Mouse (Mus musculus) lung, postnatal 36 days (tissue): ENCODE measurements around the gene Ciao2a.
A peak's percentile ranks its signal among the peaks of the same experiment; 100 is the strongest.

ENCODE experiments used
- DNase-seq: peaks from one replicate; pipeline ENCODE4 v3.0.0; 2022; ENCODE audit warnings: mixed read lengths

Ciao2a gene

DNA sequence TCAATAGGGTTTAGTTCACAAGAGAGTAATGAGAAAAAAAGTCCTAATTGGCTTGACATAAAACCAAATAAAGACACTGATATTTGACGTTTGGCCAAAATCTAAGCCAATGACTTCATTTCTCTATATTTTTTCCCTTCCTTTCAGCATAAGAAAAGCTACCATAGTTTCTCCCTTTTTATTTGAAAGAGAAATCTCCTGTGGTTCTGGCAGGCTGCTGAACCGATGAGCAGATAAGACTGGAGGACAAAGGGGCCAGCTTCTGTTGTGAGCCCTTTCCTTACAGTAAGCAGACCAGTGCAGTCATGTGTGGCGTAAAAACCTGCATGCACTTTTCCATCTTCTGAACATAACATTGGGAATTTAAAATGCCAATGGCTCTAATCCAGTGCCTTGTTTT is 5.5 kb upstream of the Ciao2a start:
- DNase-seq = no peak

DNA sequence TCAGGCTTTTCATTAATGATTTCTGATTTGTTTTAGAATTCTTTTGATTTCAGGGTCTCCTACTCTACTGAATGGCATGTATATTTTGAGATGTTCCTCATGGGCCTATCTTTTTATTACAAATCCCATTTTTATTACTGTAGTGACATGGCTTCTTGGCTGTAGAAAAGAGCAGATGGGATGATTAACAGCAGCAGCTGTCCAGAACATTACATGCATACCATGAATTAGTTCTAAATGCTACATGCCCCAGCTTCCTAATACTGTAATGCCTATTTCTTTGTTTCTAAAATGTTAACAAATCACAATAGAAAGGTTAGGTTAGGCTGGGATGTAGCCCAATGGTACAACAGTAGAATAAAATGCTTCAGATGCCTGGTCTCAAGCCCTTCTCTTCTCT is 5.0 kb upstream of the Ciao2a start:
- DNase-seq = no peak

DNA sequence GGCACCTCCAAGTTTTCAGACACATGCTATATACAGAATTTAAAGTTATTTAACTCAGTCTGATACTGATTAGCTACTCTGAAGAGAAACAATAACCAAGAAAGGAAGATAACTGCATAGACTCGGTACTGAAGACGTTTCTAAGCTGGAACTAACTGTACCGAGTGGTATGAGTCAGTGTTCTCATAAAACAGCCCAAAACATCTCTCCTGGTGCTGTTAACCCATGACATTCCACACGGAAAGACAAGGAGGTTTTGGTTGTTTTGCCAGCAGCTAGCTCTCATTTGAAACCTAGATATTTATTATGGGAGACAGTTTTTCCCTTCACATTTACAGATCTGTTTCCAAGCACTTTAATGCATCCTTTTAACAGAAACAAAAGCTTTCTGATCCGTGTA is 2.8 kb upstream of the Ciao2a start:
- no peak for DNase-seq

DNA sequence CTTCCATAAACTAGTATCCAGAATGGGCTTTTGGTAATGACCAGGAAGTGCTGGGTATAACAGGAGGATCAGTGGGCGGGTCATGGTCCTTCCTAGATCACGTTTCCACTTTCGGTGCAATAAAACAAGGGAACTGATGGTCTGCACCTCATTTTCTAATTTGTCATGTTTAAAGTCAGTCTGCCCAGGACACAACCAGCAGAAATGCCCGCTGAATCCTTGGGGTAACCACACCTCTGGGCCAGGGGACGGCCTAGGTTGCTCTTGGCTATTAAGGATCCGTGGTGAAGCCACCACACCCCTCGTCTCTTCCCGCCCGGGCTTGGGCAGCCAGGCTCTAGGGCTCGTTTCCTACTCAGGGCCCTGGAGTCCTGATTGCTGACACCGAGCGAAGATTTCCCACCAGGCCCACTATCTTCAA is 2.3 kb upstream of the Ciao2a start:
- peak; percentile 58 for DNase-seq

DNA sequence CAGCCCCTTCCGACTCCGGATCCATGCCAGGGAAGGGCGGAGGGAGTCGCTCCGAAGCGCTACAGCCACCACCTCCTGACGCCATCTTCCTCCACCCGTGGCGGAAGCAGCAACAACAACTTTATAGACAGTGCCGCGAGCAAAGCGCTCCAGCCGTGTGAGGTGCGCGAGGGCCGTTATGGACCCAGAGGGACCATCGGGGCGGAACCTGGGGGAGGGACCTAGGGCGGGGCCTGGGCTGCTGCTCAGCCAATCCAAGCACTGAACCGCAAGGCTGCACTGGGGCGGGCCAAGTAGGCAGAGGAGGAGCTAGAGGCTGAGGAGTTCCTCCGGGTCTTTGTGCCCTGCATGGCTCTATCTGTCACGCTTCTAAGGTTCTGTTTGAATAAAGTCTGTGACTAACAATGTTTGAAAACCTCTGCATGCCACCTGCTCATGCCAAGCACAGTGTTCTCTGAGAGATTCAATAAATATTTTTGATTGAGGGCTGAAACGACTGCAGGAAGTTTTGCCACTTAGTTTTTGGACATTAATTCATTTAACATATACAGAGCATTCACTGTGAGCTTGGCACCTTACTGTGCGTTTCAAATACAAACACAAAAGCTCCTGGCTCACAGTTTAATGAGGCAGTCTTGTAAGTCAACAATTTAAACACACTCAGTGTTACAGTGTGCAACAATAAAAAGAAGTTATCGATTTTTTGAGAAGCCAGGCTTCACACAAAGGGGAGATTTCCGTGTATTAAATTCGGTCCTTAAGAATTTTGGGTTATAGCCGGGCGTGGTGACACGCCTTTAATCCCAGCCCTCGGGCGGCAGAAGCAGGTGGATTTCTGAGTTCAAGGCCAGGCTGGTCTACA is 1.5 kb upstream of the Ciao2a start:
- DNase-seq = peak; percentile 99

DNA sequence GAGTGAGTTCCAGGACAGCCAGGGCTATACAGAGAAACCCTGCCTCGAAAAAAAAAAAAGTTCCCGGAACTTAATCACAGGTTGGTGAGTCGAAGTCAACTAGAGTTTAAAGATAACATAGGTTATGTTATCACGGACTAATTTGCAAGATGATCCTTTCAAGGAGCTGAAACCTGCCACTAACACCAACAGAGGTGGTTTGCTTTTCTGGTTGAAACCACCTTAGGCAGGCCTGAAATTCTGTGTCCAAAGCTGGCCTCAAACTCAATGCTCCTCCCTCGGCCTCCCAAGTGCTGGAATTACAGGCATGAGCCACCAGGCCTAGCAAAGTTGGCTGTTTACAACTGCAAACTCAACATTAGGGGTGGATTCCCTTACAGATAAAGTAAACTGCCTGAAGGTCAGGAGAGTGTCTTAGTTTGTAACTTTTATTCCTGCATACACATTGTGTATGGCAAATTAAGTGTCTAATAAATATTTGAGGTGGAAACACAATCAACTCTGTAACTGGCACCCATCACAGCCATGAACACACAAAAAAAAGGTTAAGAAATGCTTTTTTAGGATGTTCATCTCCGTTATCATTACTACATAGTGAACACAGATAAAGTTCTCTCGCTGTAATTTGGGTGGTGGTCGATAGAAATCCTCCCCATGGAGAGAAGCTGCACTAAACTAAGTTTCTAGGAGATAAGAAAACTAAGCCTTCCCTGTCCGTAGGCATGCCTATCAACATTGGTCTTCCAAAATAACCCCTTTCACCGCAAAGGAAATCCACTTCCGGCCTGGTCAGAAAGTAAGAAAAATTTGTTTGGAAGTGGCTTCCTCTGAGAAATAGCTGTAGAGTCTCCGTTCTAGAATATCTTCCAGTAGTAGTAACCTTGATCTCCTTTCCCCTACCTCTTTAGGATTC is 612 bp upstream of the Ciao2a start:
- no peak for DNase-seq

DNA sequence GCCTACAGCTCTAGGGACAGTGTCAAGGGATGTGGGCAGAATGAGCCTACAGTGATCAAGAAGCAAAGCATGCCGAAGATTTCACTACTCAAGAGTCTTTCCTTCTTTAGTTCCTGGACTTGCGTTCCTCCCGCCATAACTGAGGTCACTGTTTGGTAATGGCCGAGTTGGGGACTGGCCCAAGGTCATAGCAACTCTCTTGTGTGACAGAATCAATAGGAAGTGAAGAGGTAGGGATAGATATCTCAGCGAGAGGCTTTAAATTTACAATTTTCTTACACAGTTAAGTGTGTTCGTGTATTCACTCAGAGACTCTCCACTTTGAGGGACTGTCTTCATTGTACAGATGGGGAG is 759 bp downstream of the Ciao2a start:
- DNase-seq = no peak

DNA sequence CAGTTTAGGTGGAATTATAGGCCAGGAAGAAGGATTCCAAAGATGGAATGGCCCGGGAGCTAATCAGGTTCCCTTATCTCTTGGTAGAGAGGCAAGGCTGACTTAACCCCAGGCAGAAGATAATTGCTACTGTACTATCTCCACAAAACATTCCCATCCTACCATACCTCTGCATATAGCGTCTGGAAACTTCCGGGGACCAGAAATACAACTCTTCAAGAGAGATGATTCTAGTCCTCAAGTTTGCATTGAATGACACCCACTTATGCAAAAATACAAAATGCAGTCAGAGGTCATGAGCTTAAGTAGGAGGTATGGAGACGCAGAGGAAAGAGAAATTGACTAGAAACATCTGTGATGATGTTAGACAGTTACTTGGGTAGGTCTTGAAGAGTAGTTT is 1.5 kb downstream of the Ciao2a start:
- no peak for DNase-seq

DNA sequence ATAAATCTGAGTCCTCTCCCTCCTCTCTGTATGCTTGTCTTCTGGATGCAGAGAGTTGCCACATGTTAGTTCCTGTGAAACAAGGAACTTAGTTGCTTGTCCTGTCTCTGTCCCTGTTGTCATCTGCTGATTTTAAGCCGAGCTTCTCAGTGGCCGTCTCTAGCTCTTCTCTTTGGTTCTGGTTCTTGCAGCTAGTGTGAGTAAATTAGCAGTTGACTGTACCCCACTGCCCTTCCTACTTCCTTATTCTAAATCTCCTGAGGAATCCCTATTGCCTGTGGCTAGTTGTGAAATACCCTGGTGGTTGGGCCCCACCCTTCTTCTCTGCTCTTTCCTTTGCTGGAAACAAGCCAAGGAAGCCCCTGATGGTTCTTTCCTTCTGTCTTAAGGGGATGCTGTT is 5.1 kb downstream of the Ciao2a start:
- DNase-seq = peak; percentile 62

DNA sequence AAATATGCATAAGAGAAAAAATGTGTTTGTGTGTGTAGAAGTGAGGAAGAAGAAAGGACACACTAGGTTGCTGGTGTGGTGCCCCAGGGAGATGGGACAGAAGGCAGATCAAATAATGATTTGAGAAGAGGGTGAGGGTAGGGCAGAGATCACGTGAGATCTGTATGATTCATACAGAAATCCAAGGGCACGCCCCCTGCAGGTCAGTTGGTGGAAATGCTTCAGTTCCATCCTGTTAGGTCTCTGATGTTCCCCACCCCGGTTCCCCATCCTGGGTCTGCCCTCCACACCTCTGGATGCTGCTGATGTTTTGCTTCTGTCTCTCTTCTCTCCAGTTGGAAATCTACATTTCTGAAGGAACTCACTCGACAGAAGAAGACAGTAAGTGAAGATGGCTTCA is 9.6 kb downstream of the Ciao2a start:
- peak; percentile 28 for DNase-seq

DNA sequence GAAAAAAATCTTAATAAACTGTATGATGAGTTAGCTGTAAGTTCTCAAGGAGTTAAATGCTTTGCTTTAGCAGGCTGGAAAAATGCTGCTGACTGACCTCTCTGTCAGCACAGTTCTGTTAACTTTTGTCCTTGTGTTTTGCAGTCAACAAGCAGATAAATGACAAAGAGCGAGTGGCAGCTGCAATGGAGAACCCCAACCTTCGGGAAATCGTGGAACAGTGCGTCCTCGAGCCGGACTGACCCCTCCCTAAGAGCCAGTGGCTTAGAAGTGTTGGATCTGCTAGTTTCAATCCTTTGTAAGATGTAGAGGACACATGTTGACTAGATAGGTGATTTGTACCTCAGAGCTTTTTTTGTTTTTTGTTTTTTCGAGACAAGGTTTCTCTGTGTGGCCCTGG is 11.8 kb downstream of the Ciao2a start:
- DNase-seq = no peak

DNA sequence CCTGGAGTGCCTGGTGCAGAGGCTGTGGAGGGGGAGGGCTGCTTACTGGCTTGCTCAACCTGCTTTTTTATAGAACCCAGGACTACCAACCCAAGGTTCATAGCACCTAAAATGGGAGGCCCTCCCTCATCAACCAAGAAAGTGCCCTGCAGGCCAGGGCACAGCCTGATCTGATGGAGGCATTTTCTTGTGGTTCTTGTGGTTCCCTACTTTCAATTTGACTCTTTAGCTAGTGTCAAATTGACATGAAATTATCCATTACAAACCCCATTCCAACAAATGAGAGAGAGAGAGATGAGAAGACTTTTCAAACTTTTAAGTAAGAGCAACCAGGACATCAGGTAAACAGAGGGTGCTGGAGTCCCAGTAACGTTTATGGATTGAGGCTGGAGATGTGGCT is 15.9 kb downstream of the Ciao2a start:
- no peak for DNase-seq

DNA sequence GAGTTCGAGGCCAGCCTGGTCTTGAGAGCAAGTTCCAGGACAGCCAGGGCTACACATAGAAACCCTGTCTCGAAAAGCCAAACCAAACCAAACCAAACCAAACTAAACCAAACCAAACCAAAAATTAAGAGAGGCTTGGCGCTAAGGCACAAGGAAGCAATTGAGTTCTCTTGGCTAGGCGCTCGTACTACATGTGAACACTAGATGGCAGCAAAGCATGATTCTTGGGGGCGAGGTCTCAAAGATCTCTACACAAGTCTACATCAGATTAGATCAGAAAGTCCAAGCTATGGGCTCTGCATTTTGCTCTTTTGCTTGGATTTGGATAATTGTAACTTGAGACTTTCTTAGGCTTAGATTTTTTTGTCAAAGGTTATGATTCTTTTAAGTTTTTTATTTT is 17.8 kb downstream of the Ciao2a start:
- DNase-seq = peak; percentile 84

DNA sequence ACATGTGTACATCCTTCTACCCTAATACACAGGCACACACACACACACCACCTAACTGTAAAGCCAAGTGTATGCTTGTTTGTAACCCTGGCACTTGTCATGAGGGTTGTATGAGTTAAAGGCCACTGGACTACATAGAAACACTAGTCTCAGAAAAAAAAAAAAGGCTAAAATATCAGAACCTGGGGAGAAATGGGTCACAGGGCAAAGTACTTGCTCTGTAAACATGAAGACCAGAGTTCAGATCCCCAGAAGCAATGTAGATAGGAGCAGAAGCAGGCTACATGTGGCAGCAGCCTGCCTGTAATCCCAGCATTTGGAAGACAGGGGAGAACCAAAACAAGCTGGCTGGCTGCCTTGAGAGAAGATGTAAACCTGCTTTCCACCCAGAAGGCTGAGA is 19.7 kb downstream of the Ciao2a start:
- no peak for DNase-seq

DNA sequence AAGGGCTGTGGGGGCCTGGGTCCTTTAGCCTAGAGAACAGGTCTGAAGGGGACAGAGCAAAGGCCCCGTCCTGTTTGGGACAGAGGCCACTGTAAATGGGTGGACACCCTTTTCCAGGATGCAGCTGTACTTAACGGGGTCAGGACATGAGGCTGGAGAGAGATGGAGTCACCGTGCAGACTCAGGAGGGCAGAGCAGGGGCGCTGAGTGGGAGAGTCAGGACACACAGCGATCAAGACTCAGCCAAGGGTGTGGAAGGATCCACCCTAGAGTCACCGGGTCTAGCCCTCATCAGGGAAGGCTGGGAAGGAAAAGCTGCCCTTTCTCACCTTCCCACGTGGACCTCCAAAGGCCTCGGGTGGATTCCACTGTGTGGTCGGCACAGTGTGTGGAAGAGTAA is 25.6 kb downstream of the Ciao2a start:
- no peak for DNase-seq

DNA sequence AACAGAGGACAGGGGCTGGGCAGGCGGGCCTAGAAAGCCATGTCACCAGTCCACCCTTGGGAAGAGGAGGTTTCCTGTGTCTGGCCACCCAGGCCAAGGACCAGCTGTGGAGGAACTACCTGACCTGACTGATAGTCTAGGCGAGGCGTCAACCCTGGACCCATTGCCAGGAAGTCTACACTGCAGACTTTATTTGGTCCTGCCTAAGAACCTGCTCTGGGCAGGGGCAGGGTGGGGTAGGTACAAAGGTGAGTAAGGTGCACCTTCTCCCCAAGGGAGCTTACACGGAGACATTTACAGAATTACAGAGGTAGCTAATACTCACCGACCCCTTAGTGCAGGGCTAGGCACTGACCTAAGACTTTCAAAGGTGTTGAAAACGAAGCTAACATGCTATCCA is 27.2 kb downstream of the Ciao2a start:
- DNase-seq = no peak

DNA sequence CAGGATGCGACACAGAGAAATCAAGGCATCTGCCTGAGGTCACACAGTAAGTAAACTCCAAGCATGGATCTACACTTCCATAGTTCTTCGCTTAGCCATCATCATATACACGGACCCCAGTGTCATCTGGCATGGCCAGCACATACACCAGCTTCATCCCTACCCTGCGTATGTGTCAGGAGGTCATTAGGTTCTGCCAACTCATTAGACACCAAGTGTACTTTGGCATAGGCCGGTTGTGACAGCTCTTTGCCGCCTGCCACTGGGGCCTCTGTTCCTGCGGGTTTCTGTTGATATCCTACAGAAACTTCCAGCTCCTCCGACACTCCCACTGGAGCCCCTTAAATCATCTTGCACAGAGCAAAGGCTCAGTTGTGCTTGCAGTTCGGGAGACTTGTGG is 27.6 kb downstream of the Ciao2a start:
- DNase-seq = no peak

DNA sequence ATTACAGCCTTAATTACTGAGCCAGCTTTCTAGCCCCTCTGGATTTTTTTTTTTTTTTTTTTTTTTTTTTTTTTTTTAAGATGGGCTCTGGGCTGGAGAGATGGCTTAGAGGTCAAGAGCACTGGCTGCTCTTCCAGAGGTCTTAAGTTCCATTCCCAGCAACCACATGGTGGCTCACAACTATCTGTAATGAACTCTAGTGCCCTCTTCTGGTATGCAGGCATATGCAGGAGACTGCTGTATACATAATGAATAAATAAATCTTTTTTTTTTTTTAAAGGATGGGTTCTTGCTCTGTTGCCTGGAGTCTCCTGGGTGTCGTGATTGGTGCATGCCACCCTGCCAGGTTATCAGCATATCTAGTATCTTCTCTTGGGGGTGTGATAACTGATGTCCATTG is 29.1 kb downstream of the Ciao2a start:
- DNase-seq = no peak

DNA sequence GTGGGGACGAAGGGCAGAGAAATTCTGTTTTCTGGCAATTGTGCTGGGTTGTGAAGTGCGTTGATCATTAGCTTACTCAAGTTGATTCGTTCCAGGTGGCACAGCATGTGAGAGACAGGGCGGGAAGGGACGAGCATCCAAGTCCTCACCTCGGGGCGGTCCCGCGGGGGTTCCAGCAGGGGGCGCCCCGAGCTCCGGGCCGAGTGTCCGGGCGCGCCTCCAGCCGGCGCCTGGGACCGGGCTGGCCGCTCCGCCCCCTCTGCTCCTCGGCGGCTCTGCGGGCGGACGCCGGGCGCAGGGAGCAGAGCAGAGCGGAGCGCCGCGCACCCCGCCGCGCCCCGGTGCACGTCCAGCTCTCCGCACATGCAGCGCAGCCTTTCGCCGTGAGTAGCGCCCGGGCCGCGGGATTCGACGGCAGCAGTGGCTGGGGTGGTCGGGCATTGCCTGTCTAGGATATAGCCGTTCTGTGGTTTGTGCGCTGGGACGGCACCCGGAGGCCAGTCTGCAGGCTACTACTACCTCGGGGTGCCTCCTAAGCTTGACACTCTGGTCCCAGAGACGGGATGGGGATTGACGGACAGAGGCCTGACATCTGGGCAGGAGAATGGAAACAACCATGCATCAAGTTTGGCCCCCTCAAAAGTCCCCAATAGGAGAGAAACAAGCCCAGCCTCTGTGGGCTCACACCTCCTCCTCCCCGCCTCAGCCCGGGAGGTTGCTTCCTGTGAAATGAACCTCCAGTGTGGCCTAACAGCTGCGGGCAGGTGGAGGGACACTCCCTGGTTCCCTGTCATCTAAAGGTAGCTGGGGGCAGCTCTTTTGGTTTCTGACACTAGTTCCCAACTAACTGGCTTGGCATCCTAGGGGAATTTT is 31.8 kb downstream of the Ciao2a start, which contains the start of gene Dapk2:
Dapk2 (plus strand) TSS at position 266 of the 873 bp plus-strand sequence.
- DNase-seq = peak; percentile 87

DNA sequence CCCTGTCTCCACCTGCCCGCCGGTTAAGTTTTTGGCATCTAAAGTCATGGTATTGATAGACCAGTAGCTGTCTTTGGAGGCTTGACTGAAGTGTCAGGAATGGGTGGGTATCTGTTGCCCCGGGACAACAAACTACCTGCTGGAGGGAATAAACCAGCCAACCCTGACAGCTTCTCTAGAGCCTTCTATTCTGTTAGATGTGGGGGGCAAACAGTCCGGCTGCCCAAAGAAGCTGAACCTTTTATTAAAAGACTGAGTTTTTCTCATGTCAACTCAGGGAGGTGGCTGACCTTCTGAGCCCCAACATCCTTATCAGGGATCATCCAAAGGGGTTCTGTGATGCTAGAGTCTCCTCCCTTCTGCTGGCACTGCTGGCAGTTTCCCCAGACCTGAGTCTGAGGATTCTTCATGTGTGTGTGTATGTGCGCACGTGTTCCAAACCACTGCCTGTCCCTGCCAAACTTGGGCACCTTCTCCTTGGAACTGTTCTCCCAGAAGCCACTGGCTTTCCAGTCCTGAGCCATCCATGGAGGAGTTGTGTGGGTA is 32.5 kb downstream of the Ciao2a start:
- no peak for DNase-seq

DNA sequence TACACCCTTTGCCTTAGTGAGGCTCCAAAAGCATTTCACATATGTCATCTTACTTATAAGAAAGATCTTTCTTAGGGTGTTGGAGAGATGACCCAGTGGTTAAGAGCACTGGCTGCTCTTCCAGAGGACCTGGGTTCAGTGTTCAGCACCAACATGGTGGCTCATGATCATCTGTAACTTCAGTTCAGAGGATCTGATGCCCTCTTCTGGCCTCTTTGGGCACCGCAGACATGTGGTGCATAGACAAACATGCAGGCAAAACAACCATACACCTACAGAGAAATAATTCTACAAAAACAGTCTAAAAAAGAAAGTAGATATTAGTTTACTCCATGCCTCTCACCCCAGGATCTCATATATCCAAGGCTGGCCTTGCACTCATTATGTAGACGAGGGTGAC is 33.7 kb downstream of the Ciao2a start:
- no peak for DNase-seq

DNA sequence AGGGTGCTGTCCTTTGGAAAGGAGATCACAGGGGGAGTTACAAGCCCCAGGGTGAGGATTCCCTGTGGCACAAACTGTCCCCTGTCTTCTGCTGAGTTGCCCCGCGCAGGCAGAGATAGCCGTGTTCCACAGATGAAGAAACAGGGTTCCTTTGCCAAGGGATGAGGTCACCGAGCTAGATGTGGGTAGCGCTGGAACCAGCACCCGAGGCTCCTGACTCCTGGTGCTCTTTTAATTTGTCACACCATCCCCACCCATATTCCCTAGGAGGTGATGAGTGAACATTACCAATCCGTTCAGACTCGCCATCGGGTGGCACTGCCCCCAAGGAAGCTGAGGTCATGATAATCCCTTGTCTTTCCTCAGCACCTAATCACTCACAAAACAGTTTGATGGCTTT is 36.6 kb downstream of the Ciao2a start:
- no peak for DNase-seq

DNA sequence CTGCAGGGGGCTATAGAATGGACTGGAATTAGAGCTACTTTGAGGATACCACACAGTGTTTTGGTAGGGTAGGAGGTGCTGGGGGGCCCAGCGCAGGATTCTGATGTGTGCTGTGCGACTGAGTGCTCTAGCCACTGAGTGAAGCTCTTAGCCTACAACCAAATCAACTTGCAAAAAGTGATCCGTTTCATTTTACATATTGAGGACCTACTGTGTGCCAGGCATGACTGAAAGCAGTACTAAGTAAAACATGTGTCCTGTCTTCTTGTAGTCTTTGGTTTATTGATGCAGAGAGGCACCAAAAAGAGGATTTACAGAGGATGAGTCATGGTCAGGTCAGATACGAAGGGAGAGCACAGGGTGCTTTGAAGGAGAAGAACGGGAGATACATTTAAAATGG is 40.8 kb downstream of the Ciao2a start:
- no peak for DNase-seq
